Mouse (Mus musculus) midbrain, postnatal 0 days (tissue): ENCODE results near the gene Trip10. TPM values are rescaled to one million over a fixed set of nuclear protein-coding genes. Genes with fewer than 3 reads are reported as not detected.
A peak's percentile ranks its signal among the peaks of the same experiment; 100 is the strongest.

Source experiments
- ATAC-seq: fragments of 200-750 bp; cut with Nextera tagmentation; 2 replicates; pipeline ENCODE4 v1.8.0; 2017; ENCODE audit warnings: moderate number of reproducible peaks, mild to moderate bottlenecking, moderate TSS enrichment, moderate library complexity; ENCODE audit not compliant: low FRiP score
- DNase-seq: peaks from one replicate; pipeline ENCODE4 v3.0.0-alpha.2; 2015; ENCODE audit warnings: low spot score
- H3K27ac ChIP-seq: fragments of 300-500 bp; sonication (generic); 2 replicates; pipeline ENCODE4 v1.5.1; 2014; ENCODE audit warnings: low read depth, mild to moderate bottlenecking, low read length, mixed read lengths
- H3K27me3 ChIP-seq: fragments of 300-500 bp; sonication (generic); 2 replicates; pipeline ENCODE4 v1.6.1; 2014; ENCODE audit warnings: low read length, control low read depth, mixed read lengths; ENCODE audit not compliant: insufficient read depth
- H3K36me3 ChIP-seq: fragments of 300-500 bp; sonication (generic); 2 replicates; pipeline ENCODE4 v1.6.1; 2014; ENCODE audit warnings: low read length, control low read depth, mixed read lengths; ENCODE audit not compliant: insufficient read depth
- H3K4me1 ChIP-seq: fragments of 300-500 bp; sonication (generic); 2 replicates; pipeline ENCODE4 v1.6.1; 2014; ENCODE audit warnings: mild to moderate bottlenecking, control low read depth, antibody characterized with exemption, low read length, mixed read lengths; ENCODE audit not compliant: insufficient read depth
- H3K4me2 ChIP-seq: fragments of 300-500 bp; sonication (generic); 2 replicates; pipeline ENCODE4 v1.6.1; 2014; ENCODE audit warnings: low read depth, mild to moderate bottlenecking, low read length, mixed read lengths; ENCODE audit not compliant: poor library complexity, severe bottlenecking
- H3K4me3 ChIP-seq: fragments of 300-500 bp; sonication (generic); 2 replicates; pipeline ENCODE4 v1.5.1; 2014; ENCODE audit warnings: low read depth, mild to moderate bottlenecking, low read length, moderate library complexity
- H3K9ac ChIP-seq: fragments of 300-500 bp; sonication (generic); replicated peaks from 2 replicates; pipeline ENCODE4 v1.6.1; 2014; ENCODE audit warnings: mild to moderate bottlenecking, low read length, moderate library complexity, mixed read lengths; ENCODE audit not compliant: poor library complexity, severe bottlenecking
- H3K9me3 ChIP-seq: fragments of 300-500 bp; sonication (generic); 2 replicates; pipeline ENCODE4 v1.6.1; 2016; ENCODE audit warnings: low read length, control low read depth
- CTCF ChIP-seq: IDR thresholded peaks from 2 replicates; pipeline ENCODE4 v1.5.1; 2016; ENCODE audit warnings: antibody characterized with exemption, mild to moderate bottlenecking
- WGBS: fragments of 180-500 bp; shearing (Covaris S2); extraction: QIAGEN DNeasy Blood & Tissue Kit; methylation state at CpG from one replicate; pipeline ENCODE4 v1.1.7; 2014; 5-methylcytosine and 5-hydroxymethylcytosine counted together
- polyA plus RNA-seq: library from polyadenylated mRNA; unstranded; fragments of >200 nt; fragmentation: Nextera tagmentation; extraction: Ambion mirVana; gene quantifications from 2 replicates; pipeline ENCODE4 v1.2.1, GENCODE M21; 2015
- total RNA-seq: library from RNA; depleted of rRNA; stranded (reverse); fragments of >200 nt; gene quantifications from 2 replicates; pipeline ENCODE4 v1.2.3, GENCODE M21; 2014; rRNA removed

The Trip10 gene
- total RNA-seq = 3.8 and 5.5 TPM in 2 replicates
- 5.4 and 5.5 TPM in 2 replicates for polyA plus RNA-seq

- peaks cover 8% of the 10 kb centered on the region; the same call in 1 of the 2 replicates for H3K27me3 ChIP-seq
- H3K4me1 ChIP-seq = peaks cover 14% of the 10 kb centered on the region; the same call in 1 of the 2 replicates
- ATAC-seq (no peak), DNase-seq (peak; percentile 80)
- H3K27ac ChIP-seq = peak within 1 kb of the TSS; percentile 63
- no peaks in the 10 kb centered on the region for H3K9me3 ChIP-seq
- H3K4me3 ChIP-seq = peak within 1 kb of the TSS; percentile 47
- under 1% methylated on average over 47 of the region's 52 CpGs for WGBS
- no peaks in the 10 kb centered on the region for H3K36me3 ChIP-seq
- peak within 1 kb of the TSS; percentile 48 for H3K9ac ChIP-seq
- TF ChIP-seq CTCF = peak; percentile 29; the same call in 1 of the 2 replicates
- peak within 1 kb of the TSS; percentile 98 for H3K4me2 ChIP-seq
Observed at GRCm38 (mm10) chr17:57249186-57250181, at the start of gene Trip10. Gene Trip10 (plus strand): TSS chr17:57249455.

GRCm38 (mm10) chr17:57201841-57202724, 47.2 kb upstream of the Trip10 start:
- Histone ChIP-seq H3K4me3 (no peak overlapping the region), H3K4me1 (no peaks in the 10 kb centered on the region), H3K9ac (no peak overlapping the region), H3K27ac (no peak overlapping the region), H3K27me3 (no peaks in the 10 kb centered on the region), H3K4me2 (no peak overlapping the region), H3K9me3 (no peaks in the 10 kb centered on the region), H3K36me3 (no peaks in the 10 kb centered on the region)
- DNase-seq = no peak
- ATAC-seq = no peak
- 86% methylated on average over 10 of the region's 10 CpGs for WGBS
- TF ChIP-seq CTCF = no peak

GRCm38 (mm10) chr17:57207938-57208337, 41.3 kb upstream of the Trip10 start:
- H3K9ac ChIP-seq = no peak overlapping the region
- H3K4me3 ChIP-seq = no peak overlapping the region
- 81% methylated on average over 3 of the region's 3 CpGs for WGBS
- TF ChIP-seq CTCF = no peak
- no peak overlapping the region for H3K27ac ChIP-seq
- DNase-seq (no peak), ATAC-seq (no peak)
- no peaks in the 10 kb centered on the region for H3K27me3 ChIP-seq
- no peaks in the 10 kb centered on the region for H3K4me1 ChIP-seq
- no peaks in the 10 kb centered on the region for H3K9me3 ChIP-seq
- H3K36me3 ChIP-seq = no peaks in the 10 kb centered on the region
- H3K4me2 ChIP-seq = no peak overlapping the region

- no peak overlapping the region for H3K27ac ChIP-seq
- no peak overlapping the region for H3K4me3 ChIP-seq
- no peaks in the 10 kb centered on the region for H3K27me3 ChIP-seq
- peak; percentile 32; the same call in 1 of the 2 replicates for TF ChIP-seq CTCF
- 84% methylated on average over 4 of the region's 4 CpGs for WGBS
- no peaks in the 10 kb centered on the region for H3K9me3 ChIP-seq
- no peaks in the 10 kb centered on the region for H3K36me3 ChIP-seq
- DNase-seq (no peak), ATAC-seq (no peak)
- no peak overlapping the region for H3K9ac ChIP-seq
- H3K4me2 ChIP-seq = no peak overlapping the region
- no peaks in the 10 kb centered on the region for H3K4me1 ChIP-seq
Observed at GRCm38 (mm10) chr17:57209330-57209729, 39.9 kb upstream of the Trip10 start.

- H3K9ac ChIP-seq = no peak overlapping the region
- 63% methylated on average over 9 of the region's 9 CpGs for WGBS
Observed at GRCm38 (mm10) chr17:57211501-57211900, 37.8 kb upstream of the Trip10 start.

More at GRCm38 (mm10) chr17:57211501-57211900, 37.8 kb upstream of the Trip10 start:
- H3K9me3 ChIP-seq = no peaks in the 10 kb centered on the region
- no peak overlapping the region for H3K27ac ChIP-seq
- no peak for TF ChIP-seq CTCF
- H3K4me3 ChIP-seq = no peak overlapping the region
- no peak overlapping the region for H3K4me2 ChIP-seq
- no peaks in the 10 kb centered on the region for H3K36me3 ChIP-seq
- no peak for DNase-seq
- H3K27me3 ChIP-seq = no peaks in the 10 kb centered on the region
- no peak for ATAC-seq
- H3K4me1 ChIP-seq = no peaks in the 10 kb centered on the region; the same call in 1 of the 2 replicates
